Mouse (Mus musculus) layer of hippocampus, adult 9-11 months (tissue): ENCODE measurements around the gene Wdr82.
A peak's percentile ranks its signal among the peaks of the same experiment; 100 is the strongest.
"Not testable (repeated sequence)": the region's sequence is repeated elsewhere in the genome, so short reads cannot be mapped to it uniquely, and the experiment has no call there.

Experiments used
- DNase-seq: peaks from one replicate; pipeline ENCODE4 v3.0.0; 2022

Gene Wdr82

GRCm38 (mm10) chr9:106167241-106167640 lies 3.5 kb upstream of the Wdr82 start:
- DNase-seq = no peak

- no peak for DNase-seq
These were observed 3.0 kb upstream of the Wdr82 start for GRCm38 (mm10) chr9:106167703-106168102.

DNA sequence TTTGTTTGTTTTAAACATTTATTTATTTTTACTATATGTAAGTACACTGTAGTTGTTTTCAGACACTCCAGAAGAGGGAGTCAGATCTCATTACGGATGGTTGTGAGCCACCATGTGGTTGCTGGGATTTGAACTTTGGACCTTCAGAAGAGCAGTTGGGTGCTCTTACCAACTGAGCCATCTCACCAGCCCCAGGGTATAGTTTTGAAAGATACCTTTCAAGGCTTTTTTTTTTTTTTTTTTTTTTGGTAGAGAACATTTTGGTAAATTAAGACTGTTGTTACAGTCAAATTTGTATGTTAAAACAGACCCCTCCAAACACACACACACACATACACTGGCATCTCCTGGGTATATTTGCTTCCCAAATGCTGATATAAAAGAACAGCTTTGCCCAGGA lies 1.7 kb upstream of the Wdr82 start:
- not testable (repeated sequence) for DNase-seq

GRCm38 (mm10) chr9:106169917-106170316 lies 811 bp upstream of the Wdr82 start:
- no peak for DNase-seq

DNA sequence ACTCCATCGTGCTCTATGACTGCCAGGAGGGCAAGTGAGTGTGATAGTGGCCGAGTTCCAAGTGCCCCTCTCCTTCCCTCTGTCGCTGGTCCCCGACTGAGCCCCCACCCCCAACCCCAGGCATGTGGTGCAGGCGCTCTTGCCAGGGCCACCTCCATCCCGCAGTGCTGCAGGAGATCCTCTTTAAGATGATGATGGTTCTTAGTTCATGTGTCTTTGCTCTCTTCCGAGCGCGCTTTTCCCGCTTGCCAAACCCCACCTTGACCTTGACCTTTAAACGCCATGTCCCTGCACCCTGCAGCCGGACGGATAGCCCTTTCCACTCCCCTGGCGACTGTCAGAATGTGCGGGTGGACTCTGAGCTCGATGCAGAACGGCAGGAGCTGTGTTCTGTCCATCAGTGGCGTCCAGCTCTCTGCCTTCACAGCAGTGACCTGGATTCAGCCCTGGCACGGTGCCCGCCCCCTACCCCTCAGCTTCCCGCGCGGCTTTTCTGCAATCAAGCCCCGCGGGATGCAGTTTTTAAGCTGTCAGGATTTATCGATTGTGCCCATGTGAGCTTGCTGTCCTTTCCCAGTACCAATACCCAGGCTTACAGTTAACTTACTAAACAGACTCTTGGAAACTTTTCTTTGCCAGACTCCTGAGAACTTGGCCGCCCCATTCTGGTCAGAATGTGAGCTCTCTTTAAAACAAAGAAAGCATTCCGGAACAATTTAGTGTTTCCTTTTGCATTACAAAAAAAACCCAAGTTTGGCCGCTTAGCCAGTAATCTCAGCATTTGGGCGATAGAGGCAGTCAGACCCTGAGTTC lies 824 bp downstream of the Wdr82 start:
- DNase-seq = peak; percentile 38

DNA sequence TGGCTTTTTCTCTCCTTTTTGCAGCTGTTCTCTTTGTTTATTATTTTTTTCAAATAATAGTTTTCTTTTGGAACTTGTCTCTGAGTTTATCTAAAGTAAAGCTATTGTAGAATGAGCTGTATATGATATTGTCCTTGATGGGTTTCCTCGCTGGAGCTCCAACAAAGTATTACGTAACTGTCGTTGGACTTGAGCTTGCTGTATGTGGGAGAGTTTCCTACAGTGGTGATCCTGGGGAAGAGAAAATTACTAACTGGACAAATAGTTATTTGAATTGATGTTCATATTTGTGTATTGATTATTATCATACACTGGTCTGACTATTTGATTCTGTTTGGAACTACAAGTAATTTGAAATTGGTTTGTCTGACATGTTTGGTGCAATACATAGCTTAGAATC lies 1.8 kb downstream of the Wdr82 start:
- DNase-seq = no peak

GRCm38 (mm10) chr9:106173363-106173762 lies 2.6 kb downstream of the Wdr82 start:
- DNase-seq = no peak

DNA sequence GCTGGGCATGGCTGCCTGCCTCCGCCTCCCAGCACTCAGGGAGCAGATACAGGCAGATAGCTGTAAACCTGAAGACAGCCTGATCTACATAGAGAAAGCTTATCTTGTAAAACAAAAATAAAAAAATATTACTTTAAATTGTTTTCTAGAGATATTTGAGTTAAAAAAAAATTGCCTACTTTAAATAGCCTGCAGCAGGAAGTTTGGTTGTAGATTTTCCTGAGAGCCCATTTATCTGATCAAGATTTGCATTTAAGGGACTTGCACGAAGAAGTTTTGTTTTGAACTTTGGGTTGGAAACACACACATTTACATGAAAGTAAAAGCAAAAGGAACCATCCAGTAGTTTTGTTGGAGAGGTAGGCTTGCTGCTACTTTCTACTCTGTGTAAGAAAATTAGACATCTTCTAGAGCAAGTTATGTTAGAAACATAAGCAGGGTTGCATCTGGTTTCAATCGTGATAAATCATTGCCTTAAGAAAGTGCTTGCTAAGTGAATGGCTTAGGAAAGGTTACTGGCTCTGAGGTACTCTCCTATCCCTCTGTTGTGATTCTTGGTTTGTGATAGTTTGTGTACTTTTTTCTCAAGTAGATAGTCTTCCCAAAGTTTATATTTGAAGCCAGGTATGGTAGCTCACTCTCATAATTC lies 4.9 kb downstream of the Wdr82 start:
- no peak for DNase-seq

- no peak for DNase-seq
These were observed 6.0 kb downstream of the Wdr82 start for GRCm38 (mm10) chr9:106176769-106177168.

DNA sequence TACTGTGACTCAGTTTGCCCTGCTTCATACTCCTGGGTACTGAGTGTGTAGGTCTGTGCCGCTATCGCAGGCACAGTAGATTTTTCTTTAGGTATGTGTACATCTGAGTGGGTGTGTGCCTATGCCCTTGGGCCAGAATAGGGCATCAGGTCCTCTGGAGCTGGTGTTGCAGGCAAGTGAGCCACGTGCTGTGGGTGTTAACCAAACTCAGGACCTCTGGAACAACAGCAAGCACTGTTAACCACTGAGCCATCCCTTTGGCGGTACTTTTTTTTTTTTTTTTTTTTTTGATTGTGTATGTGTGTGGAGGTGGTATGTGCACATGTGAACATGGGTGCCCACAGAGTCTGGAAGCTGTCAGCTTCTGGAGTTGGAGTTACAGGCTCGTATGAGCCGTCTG lies 7.1 kb downstream of the Wdr82 start:
- no peak for DNase-seq

- DNase-seq = no peak
These were observed 8.7 kb downstream of the Wdr82 start for GRCm38 (mm10) chr9:106179454-106179853.

DNA sequence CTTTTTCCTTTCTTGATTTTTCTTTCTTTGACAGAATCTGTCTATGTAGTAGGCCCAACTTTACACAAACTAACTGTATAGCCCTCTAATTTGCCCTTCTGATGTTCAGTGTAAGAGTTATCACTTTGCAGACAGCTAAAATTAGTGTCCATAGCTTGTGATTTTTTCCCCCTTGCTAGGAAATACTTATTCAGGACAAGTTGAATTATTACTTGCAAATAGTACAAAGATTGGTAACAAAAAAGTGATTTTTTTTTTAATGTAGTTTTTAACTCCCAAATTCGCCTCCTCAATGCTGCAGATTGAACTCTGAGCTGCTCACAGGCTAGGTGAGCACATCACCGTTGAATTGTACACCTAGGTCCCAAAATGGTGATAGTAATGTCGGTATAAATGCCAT lies 9.2 kb downstream of the Wdr82 start:
- no peak for DNase-seq

GRCm38 (mm10) chr9:106182146-106182545 lies 11.4 kb downstream of the Wdr82 start:
- DNase-seq = no peak

DNA sequence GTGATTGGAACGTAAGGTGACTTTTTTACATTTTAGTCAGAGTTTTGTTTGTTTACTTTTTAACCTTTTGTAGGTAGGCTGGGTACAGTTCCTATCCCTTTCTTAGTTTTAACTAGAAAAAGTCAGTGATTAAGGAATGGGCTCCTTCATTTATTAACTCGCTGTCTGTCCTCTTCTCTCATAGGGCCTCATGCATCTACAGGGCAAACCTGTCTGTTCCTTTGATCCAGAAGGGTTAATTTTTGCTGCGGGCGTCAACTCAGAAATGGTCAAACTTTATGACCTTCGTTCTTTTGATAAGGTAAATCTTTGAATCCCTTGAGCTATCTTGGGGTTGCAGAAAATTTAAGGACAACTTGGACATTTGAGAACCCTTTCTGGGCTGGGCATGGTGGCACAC lies 13.3 kb downstream of the Wdr82 start:
- no peak for DNase-seq

GRCm38 (mm10) chr9:106191355-106191754 lies 20.6 kb downstream of the Wdr82 start:
- DNase-seq = no peak

- no peak for DNase-seq
These were observed 21.3 kb downstream of the Wdr82 start for GRCm38 (mm10) chr9:106192024-106192423.

DNA sequence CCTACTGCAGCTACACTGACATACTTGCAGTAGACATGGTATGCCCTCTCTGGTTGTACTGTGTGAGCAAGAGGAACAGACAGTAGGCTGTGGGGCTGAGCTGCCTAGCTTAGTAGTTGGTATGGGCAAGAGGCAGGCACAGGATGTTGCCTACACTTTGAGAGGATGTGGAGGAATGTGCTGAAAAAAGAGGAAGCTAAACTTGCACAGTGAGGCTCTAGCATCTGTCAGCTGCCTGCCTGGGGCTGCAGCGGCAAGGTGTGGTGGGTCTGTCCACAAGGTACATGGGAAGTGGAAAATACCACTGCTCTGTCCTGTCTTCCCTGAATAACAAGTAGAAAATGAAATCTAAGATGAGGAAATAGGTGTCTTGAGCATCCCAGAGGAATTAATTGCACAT lies 22.3 kb downstream of the Wdr82 start:
- no peak for DNase-seq

DNA sequence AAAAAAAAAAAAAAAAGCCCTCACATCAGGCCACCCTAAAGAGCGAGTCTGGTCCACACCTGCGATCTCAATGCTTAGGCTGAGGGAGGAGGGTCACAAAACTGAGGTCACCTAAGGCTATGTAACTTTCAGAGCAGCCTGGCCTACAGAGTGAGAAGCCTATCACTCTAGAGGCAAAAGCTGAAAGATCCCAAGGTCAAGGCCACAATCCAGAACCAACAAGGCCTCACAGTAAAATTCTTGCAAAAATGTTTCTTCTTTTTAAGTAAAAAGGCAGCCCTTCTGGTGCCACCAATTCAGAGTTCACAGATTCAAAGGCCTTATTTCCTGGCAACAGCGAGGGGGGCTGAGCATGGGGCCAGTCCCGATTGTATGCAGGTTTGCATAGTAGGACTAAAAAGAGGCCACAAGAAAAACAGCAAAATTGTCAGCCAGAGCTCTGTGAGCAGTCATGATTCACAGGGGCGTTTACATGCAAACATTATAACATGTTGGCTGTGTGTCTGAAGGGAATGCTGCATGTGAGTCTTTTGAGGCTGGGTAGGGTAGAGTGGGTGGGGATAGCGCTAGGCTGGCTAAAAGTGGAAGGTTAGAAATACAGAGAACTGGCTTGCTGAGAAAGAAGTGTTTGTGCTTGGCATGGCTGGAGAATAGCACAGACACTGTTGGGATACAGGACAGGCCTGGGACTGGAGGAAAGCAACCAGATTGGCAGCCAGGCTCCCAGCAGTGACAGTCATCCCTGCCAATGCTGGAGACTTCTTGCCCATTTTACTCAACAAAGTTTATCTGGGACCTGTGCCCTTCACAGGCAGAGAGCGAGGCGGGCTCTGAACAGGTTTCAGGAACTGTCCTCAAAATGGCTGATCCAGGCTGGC lies 23.4 kb downstream of the Wdr82 start:
- no peak for DNase-seq

DNA sequence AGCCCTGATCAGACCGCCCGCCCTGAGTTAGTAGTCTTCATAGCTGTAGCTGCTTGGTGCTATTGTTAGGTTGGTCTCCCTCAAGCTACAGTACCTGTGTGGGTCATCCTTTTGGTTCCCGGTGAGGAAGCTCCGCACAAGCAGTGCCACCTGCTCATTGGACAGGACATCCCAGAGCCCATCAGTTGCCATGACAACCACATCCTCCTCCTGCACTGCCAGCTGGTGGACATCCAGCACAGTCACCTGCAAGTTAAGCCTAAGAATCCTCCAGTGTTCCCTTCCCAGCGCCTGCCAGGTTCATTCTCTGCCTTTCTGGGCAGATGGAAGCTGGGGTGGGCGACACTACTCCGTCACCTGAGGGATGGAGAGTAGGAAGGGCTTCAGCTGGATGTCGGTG lies 25.0 kb downstream of the Wdr82 start:
- peak; percentile 68 for DNase-seq

- no peak for DNase-seq
These were observed 26.5 kb downstream of the Wdr82 start for GRCm38 (mm10) chr9:106197081-106197713.

DNA sequence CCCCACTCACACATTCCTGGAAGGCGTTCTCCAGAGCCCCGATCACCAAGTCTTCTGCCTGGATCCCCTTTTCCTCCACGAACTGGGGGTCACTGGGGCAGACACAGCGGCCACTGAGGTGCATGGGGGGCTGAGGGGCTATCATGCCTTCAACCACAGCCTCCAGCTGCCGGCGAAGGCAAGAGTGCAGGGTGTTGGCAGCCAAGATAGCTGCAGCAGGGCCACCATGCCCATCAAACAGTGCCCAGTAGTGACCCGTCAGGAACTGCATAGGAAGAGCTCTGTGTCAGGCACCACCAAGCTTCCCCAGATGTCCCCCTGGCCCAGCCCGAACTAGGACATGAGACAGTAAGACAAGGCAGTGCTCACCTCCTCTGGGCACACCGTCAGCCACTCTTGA lies 27.0 kb downstream of the Wdr82 start:
- no peak for DNase-seq

DNA sequence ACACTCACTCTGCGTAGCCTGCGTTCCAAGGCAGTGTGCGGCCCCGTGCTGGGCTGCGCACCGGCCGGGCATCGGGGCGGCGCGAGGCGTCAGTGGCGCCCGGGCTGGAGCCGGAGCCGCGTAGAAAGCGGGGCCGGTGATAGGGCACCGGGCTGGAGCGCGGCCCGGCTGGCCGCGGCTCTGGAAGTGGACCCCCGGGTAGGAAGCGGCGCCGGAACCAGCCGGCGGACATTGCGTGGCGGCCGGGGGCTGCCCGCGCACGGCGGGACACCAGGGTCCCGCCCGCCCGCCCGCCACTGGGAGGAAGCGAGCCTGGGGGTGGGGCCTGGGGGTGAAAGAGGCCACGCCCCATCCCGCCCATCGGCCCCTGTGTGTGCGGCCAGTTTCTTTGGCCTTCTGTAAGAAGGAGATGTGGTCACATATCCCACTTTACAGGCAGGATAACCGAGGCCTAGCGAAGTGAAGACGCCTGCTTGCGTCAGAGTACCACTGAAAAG lies 28.3 kb downstream of the Wdr82 start:
- no peak for DNase-seq
